Mouse (Mus musculus) right cerebral cortex, postnatal 36 days (tissue): ENCODE measurements around the gene Iqschfp.

Experiments
- DNase-seq, 2 experiments: peaks; one replicate each; pipeline ENCODE4 v3.0.0; 2022; ENCODE audit warnings: low spot score in 2 of 2, mixed read lengths in 1 of 2

The Iqschfp gene

DNA sequence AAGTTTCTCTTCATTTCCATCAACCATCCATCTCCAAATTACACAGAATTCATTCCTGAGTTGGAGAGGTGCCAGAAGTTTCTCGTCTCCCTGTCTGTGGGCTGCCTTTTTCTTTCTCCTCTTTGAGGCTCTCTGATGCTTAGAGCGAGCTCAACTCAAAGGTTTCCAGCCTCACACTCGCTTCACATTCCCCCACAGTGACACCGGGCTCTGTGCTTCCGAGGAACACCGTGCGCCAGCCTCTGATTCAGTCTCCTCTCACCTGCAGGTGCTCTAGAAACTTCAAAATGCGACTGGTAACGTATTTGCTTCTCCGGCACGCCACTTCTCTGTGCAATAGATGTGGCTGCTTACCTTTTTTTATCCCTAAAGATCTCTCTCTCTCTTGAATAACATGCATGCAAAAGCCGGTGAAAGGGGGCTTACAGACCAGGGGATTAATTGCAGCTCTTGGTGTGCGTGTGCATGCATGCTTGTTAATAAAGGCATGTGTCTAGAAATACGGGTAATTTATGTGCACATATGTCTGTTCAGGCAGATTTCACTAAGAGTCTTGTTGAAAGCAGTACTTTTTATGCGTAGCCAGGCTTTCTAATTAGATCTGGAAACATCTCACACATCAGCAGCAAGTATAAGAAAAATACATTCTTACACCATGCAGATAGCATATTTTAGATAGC lies at the start of gene Iqschfp, which contains the start of gene Iqcj:
Gene Iqschfp, plus strand, starts transcription at position 207 of the 680 bp plus-strand sequence.
Gene Iqcj, plus strand, starts transcription at position 195 of the 680 bp plus-strand sequence.
- DNase-seq: peak; percentile 11 to 12

DNA sequence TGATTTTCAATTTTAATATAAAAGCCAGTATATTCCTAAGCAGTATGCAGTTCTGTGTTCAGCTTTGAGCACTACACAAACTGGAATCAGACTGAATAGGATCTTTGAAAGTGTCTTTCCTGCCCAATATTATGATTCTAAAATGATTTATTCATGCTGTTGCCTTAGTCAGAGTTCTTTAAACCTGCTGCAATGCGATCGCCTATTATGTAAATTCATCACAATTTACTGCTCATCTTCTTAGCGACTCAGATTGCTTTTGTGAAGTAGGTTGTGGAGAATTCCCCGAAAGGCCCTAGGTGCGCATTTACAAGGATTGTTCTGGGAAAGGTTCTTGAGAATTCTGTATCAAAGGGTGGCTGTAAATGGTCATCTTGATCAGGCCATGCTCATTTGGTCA lies 39.6 kb upstream of the Iqschfp start:
- DNase-seq: no peak

DNA sequence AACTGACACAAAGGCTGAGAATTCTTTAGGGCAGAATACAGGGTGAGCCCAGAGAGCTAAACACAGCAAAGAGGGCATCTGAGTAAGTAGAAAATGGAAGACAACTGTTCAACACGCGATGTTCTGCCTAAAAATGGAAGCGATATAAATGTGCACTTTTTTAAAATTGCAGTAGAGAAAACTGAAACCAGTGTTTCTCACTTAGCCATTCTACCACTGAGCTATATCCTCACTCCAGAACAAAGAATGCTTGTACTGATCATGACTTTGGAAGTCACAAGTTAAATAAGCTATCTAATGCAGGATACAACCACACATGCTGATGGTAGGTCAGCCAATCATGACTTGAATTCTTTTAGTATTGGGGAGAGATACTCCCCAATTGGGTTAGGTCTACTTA lies 30.5 kb upstream of the Iqschfp start:
- DNase-seq: peak in 1 of 2 experiments; percentile 2

DNA sequence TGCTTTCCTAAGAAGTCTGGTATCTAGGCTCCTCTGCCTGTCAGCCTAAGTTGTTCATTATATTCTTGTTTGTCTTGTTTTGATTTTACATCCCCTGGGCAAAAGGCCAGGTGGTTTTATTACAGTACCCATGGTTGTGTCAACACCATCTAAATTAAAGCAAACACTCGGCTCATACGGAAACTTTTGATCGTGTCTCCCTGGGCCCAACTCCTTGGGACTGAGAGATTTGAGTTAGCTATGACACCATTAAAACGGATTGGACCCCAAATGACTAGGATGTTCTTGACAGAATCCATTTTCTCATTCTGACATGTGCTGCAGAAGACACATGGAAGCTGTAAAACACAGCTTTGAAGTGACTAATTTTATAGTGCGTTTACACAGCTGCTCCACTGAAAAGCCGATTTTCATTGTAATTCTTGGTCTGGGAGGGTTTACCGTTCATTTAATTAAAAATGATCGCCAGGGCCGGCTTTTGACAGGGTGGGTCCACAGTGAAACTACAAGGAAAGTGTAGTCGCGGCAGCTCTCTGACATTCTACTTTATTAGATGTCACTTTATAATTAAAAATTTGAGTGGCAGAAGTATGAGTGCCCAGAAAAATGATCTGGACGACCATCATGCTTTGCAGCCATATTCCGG lies 24.5 kb upstream of the Iqschfp start:
- no peak for DNase-seq

DNA sequence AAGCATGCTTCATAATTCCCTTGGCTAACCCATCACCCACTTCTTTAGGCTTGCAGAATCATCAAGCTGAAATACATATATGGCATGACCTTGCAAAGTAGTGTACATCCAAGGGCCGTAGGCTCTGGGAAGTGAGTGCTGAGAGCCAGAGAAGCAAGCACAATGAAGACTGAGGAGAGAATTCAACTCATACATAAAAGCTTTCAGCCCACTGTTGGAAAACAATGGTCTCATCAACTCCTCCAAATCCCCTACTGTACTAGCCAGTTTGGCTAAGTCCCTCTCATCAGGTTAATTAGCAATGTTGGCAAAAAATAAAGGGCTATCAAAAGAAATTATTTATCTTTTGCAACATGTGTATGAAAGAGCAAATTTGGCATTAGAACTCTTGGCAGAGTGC lies 22.6 kb upstream of the Iqschfp start:
- no peak for DNase-seq

DNA sequence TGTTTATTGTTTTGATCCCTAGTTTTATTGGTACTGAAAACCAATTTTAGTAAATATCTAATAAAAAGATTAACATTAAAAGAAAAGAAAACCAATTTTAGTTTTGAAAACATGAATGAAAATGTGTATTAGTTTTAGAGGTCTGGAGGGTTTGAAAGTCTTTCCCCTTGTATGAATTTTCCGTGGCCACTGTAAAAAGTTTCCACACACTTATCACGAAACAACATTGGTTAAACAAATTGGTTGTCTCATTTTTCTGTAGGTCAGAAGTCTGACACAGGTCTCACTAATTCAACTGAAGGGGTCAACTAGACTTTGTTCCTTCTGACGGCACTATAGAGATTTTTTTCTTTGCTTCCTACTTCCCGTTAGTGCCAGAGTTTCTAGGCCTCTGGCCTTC lies 14.8 kb upstream of the Iqschfp start:
- no peak for DNase-seq

DNA sequence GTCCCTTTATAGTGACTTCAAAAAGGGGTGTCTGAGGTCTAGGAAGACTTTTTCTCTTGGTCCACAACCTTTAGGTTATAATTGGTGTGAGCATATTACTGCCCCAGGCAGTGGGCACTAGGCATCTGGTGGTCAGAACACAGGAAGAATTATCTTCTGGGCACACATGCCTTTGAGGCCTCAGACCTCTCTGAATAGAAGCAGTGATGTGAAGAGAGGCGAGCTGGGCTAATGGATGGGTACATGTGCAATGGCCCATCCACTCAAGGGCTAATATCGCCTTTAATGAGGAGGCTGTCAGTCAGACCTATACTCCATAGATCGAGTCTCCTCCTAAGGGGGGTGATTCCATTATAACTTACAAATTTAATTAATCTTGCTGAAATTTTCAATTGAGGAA lies 7.7 kb upstream of the Iqschfp start:
- DNase-seq: no peak

DNA sequence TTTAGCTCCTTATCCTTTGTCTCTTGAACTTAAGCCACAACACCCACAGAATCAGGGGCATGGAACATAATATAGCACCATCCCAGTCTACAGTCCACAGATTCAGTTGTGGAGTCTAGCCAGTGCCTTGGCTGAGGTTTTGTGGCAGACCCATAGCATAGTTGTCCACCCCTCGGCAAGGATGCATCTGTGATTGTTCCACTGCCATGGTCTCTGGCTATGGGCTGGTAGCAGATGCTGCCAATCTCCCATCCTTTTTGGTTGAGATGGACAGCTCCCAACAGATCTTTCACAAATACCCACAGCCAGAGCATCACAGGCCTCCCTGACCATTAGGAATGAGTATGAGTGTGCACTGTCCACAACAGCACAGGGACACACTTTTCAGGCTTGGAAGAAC lies 5.9 kb upstream of the Iqschfp start:
- DNase-seq: no peak

DNA sequence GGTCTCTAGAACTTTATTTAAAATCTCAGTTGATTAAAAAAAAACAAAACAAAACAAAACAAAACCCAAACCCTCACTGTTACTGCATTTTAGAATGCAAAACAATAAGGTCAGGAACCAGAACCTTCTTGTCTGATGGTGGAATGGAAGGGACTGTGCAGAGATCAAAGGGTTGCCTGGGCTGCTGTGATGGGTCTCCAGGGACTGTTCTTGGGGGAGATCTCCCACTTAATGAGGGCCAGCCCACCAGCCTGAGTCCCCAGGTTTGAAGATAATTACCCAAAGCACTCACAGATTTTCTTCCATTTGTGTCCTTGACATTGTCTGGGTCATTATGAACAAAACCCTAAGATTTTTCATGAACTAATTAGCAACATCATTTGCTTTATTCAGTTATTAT lies 4.8 kb upstream of the Iqschfp start:
- no peak for DNase-seq

DNA sequence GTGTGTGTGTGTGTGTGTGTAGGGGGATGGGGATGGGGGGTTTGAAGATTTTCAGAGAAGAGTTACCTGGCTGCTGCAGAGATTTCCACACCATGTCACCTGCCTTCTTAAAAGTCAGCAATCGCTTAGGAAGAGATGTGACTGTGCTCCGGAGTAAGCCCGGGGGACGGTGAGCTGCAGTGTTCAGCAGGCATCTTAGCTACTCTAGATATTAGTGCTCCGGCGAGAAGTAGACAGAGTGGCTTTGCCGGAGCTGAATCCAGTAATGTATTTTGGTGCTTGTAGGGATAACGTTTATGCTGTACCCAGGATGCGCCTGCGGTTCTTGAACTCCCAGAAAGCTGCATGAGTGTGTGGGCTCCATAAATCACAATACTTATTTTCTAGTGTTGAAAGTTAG lies 736 bp downstream of the Iqschfp start:
- peak in 1 of 2 experiments; percentile 10 for DNase-seq

DNA sequence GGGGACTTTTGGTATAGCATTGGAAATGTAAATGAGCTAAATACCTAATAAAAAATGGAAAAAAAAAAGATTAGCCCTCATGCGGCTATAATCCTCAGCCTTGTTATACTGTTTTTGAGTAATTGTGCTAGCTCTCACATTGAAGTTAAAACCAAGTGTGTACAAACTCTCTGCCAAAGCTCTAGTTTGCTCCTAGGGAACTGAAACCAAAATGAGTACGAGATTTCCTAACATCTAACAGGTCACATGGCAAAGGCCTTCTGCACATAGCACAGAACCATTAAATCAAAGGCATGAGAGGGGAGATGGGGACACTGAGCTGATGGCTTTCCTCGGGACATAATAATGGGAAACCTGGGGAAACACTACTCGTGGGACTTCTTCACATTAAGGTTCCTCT lies 10.5 kb downstream of the Iqschfp start:
- DNase-seq: no peak

DNA sequence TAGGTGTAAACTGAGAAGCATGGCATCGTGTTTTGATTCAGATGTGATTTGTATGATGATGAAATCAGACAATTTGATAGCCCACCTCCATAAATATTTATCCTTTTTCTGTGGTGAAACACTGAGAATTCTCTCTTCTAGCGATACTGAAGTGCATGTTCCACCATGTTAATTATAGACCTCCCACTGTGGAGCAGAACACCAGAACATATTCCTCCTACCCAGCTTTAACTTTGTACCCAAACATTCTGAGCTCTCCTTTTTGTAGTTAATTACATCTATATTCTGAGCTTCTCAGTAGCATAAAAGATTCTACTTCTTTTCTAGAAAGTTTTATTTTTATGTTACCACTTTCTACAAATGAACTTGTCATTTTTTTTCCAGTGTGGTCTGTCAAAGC lies 16.6 kb downstream of the Iqschfp start:
- DNase-seq: peak in 1 of 2 experiments; percentile 18

DNA sequence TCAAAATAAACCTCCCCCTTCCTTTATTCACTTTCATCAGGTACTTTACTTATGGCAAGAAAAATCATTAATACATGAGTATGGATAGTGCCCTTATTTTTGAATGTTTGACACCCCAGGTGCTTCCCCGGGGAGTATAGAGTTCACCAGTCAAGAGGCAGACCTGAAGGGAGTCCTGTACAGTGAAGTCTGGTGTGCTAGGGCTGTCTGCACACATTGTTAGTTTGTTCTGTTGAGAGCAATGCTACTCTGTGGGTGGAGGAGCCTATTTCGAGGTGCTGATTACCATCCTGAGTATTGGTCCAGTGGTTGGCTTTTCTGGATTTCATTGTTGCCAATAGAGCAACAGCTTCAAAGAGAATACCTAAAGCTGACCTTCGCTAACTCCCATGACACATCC lies 26.1 kb downstream of the Iqschfp start:
- no peak for DNase-seq

DNA sequence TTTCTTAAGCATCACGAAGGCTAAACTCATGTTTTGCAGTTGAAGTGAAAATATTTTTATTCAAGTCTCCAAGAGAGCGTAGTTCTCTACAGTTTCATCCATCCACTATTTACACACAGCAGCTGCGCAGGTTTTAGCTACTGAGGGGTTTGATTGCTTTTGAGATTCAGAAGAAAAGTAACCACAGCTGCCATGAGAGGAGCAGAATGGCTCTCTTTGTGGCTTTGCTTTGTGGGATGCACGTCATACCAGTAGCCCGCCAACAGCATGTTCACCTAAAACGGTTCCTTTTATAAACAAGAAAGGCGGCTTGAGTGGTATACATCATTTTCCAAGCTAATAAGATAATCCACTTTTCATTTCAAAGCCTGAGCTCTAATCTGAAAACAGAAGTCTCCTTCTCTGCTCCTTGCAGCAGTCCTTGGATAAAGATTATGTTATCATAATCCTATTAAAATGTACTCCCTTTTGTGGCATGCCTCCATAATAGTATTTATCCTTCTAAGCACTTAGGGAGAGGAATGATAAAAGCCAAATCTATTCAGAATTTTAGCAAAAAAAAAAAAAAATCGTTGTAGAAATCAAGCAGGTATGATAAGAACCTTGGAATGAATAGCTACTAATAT lies 26.7 kb downstream of the Iqschfp start:
- DNase-seq: no peak

DNA sequence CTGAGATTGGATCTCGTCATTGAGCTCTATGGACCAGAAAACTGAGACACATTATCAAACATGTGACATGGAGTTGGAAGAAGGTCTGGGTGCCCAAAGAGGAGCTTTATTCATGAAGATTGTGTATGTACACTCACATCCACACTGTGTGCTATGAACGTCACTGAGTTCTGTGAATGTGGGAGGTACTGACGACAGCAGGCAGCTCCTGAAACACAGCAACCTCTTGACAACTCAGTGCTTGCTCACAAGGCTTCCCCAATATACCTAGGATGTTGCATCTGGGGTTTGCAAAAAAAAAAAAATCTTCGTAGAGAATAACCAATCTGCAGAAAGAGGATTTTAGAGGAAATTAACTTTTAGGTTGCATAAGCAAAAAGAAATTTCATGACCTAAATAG lies 31.1 kb downstream of the Iqschfp start:
- DNase-seq: peak in 1 of 2 experiments; percentile 18

DNA sequence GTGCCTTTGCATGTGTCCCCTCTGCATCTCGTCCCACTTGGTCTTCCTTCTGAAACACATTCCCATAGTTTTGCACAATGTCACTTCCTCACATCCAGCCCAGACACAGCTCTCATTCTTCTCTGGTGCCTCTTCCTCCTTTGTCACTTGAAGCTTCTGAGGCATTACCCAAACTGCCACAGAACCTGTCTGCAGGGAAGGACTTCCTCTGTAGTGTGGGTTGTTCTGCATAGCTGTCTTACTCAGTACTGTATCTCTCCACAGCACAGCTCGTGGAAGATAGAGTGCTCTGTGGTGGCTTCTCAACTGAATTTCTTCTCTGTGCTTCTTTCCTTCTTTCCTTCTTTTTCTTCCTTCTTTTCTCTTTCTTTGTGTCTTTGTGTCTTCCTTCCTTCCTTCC lies 33.4 kb downstream of the Iqschfp start:
- no peak for DNase-seq

DNA sequence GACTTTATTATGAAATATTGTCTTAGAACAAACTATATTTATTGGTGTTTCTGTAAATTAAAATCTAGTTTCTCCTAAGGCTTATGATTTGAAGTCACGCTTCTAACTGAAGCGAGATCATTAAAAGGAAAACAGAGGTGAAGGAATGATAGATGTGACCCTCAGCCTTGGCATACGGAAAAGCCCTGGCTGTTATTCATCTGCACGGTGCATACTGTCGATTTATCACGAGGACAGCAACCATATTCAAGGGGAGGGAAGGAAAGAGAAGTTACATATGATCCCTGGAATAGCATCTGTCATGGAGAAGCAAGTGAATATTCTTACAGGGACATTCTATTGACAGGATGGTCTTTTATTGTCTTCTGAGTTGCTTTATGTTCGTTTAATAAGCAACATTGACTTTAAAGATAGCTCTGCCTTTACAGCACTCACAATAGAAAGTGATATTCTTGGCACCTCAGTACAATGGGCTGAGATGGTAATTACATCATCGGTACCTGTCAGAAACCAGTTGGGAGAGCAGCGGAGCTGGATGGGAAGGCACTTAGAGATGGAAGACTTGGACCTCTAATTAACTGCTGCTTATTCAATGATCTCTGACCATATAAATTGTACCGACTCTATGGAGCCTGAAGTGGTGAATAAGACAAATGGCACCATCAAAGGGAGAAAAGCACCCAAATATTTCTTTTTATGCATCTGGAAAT lies 38.5 kb downstream of the Iqschfp start:
- DNase-seq: no peak

DNA sequence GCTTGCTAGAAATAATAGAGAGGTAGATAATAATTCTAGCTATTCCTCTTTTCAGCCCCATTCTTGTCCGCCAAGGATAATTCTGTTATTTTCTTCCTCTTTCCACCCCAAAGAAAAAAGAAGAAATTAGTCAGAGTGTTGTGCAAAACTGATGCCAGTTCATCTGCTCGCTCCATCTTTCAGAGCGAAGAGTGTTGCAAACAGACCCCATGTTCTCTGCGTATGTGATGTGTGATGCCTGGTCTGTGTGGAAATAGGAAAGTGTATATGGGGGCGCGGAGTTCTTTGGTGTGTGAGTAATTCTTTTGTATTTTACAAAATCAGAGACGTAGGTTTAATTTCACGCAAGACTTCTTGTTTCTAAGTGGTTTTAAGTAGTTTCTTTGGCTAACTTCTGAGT lies 39.1 kb downstream of the Iqschfp start:
- no peak for DNase-seq

DNA sequence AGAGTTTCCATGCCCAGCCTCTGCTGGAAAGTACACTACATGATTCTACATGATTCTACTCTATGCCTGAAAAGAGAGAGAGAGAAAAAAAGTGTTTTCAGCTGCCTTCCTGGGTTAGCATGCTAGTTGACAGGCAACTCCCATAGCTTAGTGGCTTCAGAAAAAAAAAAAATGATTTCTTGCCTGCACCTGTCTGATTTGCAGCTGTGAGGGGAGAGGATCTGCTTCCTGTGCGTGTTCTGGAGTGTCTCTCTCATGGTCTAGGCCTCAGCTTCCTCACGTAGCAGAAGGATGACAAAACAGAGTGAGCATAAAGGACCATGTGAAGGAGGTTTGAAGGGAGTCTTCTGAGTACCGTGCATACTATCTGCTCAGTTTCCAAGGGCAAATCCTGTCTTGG lies 39.9 kb downstream of the Iqschfp start:
- no peak for DNase-seq

DNA sequence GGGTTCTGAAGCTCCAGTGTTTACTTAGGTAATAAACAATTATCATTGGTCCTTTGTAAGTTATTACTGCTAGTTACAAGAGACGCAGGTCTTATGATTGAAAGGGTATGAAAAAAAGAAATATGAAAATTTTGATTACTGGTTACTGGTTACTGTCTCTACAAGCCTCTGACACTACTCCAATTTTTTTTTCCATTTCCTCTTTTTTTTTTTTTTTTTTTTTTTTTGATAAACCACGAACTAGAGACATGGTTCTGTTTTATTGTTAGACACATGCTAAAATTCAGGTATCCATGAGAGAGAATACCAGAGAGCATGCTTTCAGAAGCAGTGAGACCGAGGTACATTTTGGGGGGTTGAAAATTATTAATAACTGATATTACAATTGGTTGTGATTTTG lies 43.8 kb downstream of the Iqschfp start:
- no peak for DNase-seq

DNA sequence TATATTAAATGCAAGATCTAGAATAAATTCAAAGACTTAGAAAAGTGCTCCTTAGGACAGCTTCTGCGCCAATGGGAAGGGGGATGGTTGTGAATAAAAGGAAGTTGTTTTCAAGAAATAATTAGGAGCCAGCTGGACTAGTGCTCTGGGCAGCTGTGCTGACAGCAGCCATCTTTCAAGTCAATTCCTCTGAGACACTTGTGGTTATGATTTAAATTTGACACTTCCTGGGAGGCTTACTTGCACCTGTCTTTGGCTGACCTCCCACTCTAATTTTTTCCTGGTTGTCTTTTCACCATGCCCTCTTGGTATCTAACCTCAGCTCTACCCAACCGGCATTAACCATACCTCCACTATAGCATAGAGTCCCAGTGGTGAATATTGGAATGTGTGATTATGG lies 55.0 kb downstream of the Iqschfp start:
- no peak for DNase-seq

DNA sequence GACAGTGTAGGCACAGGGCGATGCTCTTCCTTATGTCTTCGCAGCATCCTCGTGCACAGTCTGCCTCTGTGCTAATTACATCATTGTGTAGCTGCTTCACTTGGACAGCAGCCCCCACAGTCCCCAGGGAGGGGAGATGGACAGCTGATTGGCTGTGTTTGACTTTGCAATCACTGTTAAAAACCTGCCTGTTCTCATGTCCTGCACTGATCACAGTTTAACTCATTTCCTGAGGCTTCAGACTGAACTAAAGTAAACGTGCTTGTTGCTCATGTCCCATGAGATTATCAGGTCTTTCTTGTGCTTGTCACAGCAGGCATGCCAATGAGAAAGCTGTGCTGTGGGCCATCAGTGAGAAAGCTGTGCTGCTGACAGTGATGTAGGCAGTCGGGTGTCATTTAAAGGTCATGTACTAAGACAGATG lies 60.5 kb downstream of the Iqschfp start:
- no peak for DNase-seq
